Mouse (Mus musculus) spleen, postnatal 36 days (tissue): Measurements from ENCODE around the gene Prkch.

ENCODE experiments used
- DNase-seq, 2 experiments: peaks; one replicate each; pipeline ENCODE4 v3.0.0; 2022; ENCODE audit warnings: low spot score in 2 of 2, mixed read lengths in 1 of 2

The Prkch gene

GRCm38 (mm10) chr12:73679400-73679801 is 94.8 kb downstream of the Prkch start:
- DNase-seq = no peak

GRCm38 (mm10) chr12:73682921-73683346 is 98.3 kb downstream of the Prkch start:
- DNase-seq = no peak

- no peak for DNase-seq
Measured at GRCm38 (mm10) chr12:73685875-73686274, 101.3 kb downstream of the Prkch start.

GRCm38 (mm10) chr12:73686456-73686855 is 101.9 kb downstream of the Prkch start:
- no peak for DNase-seq

- DNase-seq = peak in 1 of 2 experiments; percentile 22
Measured at GRCm38 (mm10) chr12:73687077-73688035, 102.8 kb downstream of the Prkch start.

GRCm38 (mm10) chr12:73692321-73692720 is 107.7 kb downstream of the Prkch start:
- DNase-seq = no peak

GRCm38 (mm10) chr12:73693347-73693746 is 108.8 kb downstream of the Prkch start:
- peak; percentile 34 to 54 for DNase-seq

- DNase-seq = no peak
Measured at GRCm38 (mm10) chr12:73694690-73695089, 110.1 kb downstream of the Prkch start.

- DNase-seq = no peak
Measured at GRCm38 (mm10) chr12:73695110-73695509, 110.5 kb downstream of the Prkch start.

- no peak for DNase-seq
Measured at GRCm38 (mm10) chr12:73696084-73696483, 111.5 kb downstream of the Prkch start.

- no peak for DNase-seq
Measured at GRCm38 (mm10) chr12:73696946-73697345, 112.3 kb downstream of the Prkch start.

GRCm38 (mm10) chr12:73698436-73698835 is 113.8 kb downstream of the Prkch start:
- DNase-seq = peak; percentile 25 to 32

GRCm38 (mm10) chr12:73698841-73699240 is 114.2 kb downstream of the Prkch start:
- no peak for DNase-seq

- peak; percentile 28 to 33 for DNase-seq
Measured at GRCm38 (mm10) chr12:73699471-73700186, 115.0 kb downstream of the Prkch start.

- no peak for DNase-seq
Measured at GRCm38 (mm10) chr12:73700544-73701069, 116.0 kb downstream of the Prkch start.

GRCm38 (mm10) chr12:73701999-73702398 is 117.4 kb downstream of the Prkch start:
- DNase-seq = no peak

GRCm38 (mm10) chr12:73704382-73704781 is 119.8 kb downstream of the Prkch start:
- no peak for DNase-seq

- peak in 1 of 2 experiments; percentile 21 for DNase-seq
Measured at GRCm38 (mm10) chr12:73705097-73705690, 120.6 kb downstream of the Prkch start.

GRCm38 (mm10) chr12:73708498-73708897 is 123.9 kb downstream of the Prkch start:
- DNase-seq = no peak

GRCm38 (mm10) chr12:73708920-73709319 is 124.3 kb downstream of the Prkch start:
- peak in 1 of 2 experiments; percentile 12 for DNase-seq

GRCm38 (mm10) chr12:73710846-73711245 is 126.2 kb downstream of the Prkch start:
- DNase-seq = no peak

- no peak for DNase-seq
Measured at GRCm38 (mm10) chr12:73712122-73712521, 127.5 kb downstream of the Prkch start.
